Mouse (Mus musculus) lung, postnatal 0 days (tissue): ENCODE results near the gene Atp2b2.

Experiments used
- CTCF ChIP-seq: IDR thresholded peaks from 2 replicates; pipeline ENCODE4 v1.5.1; 2016; ENCODE audit warnings: antibody characterized with exemption, mild to moderate bottlenecking
- EP300 ChIP-seq: IDR thresholded peaks from 2 replicates; pipeline ENCODE4 v1.6.1; 2016; ENCODE audit warnings: antibody characterized with exemption, mild to moderate bottlenecking, control low read depth

GRCm38 (mm10) chr6:114003796-114004195 is 38.6 kb downstream of the Atp2b2 start:
- no peak for TF ChIP-seq EP300
- no peak for TF ChIP-seq CTCF
